Mouse (Mus musculus) small intestine, adult 2 months (tissue): ENCODE measurements around the gene Oit1.

Source experiments
- CTCF ChIP-seq: fragments of 200-500 bp; IDR thresholded peaks from 2 replicates; pipeline ENCODE4 v1.5.1; 2012; ENCODE audit warnings: low read depth, mild to moderate bottlenecking, control low read depth, inconsistent platforms, low read length, moderate library complexity, mixed read lengths; ENCODE audit not compliant: insufficient replicate concordance, insufficient read length; ENCODE audit errors: extremely low read depth
- POLR2A ChIP-seq: fragments of 200-500 bp; IDR thresholded peaks from 2 replicates; pipeline ENCODE4 v1.6.1; 2012; ENCODE audit warnings: low read depth, mild to moderate bottlenecking, control low read depth, inconsistent platforms, low read length, moderate library complexity

DNA sequence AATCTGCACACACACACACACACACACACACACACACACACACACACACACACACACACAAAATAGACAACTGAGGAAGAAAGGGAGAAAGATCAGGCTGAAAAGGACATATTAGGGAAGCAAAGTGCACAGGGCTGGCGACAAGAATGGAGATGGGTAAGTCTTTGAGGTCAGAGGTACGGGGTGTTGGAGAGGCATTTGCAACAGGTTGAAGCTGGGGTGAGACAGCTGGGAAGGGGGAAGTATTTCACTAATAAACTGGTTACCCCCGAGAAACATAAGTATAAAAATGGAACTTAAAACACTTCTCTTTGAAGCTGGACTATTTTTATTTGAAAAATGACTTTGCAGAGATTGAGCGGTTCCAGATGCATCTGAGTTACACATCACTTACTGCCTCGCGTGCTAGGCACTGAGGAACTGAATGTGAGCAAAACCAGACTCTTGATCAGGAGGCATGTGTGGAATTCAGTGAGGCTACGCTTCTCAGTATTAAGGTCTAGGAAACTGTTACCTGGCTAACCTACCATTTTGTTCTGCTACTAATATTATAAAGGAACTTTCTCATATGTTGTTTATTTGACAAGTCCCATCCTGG is 17.2 kb upstream of the Oit1 start:
- TF ChIP-seq POLR2A (no peak), CTCF (no peak)
